Mouse (Mus musculus): ENCODE data around the gene Tent4a. TPM values are rescaled to one million over a fixed set of nuclear protein-coding genes. Genes with fewer than 3 reads are reported as not detected.
A peak's percentile ranks its signal among the peaks of the same experiment; 100 is the strongest.

Tent4a gene
- polyA plus RNA-seq, 1 experiment = 5.0 TPM

- Histone ChIP-seq H3K27me3 (replicated peaks) (no peaks in the 10 kb centered on the region), H3K9me3 (no peaks in the 10 kb centered on the region), H3K4me3 (replicated peaks) (peak overlapping the region; percentile 35), H3K4me1 (peaks cover 66% of the 10 kb centered on the region), H3K36me3 (replicated peaks; ENCODE audit: low read length) (peaks cover 4% of the 10 kb centered on the region)
- TF ChIP-seq GATA1 (IDR thresholded peaks at IDR 0.05; ENCODE audit: borderline replicate concordance, low read length) (no peak), FLI1 (IDR thresholded peaks at IDR 0.05; ENCODE audit: low read length) (no peak)
These were observed 1.6 kb upstream of the Tent4a start for GRCm38 (mm10) chr13:69536021-69536420.

- Histone ChIP-seq H3K36me3 (replicated peaks; ENCODE audit: low read length) (peaks cover 15% of the 10 kb centered on the region), H3K9me3 (no peaks in the 10 kb centered on the region), H3K4me1 (peaks cover 69% of the 10 kb centered on the region), H3K4me3 (replicated peaks) (peak overlapping the region; percentile 96), H3K27me3 (replicated peaks) (no peaks in the 10 kb centered on the region)
- TF ChIP-seq GATA1 (IDR thresholded peaks at IDR 0.05; ENCODE audit: borderline replicate concordance, low read length) = no peak
- TF ChIP-seq FLI1 (IDR thresholded peaks at IDR 0.05; ENCODE audit: low read length) = no peak
These were observed 486 bp upstream of the Tent4a start for GRCm38 (mm10) chr13:69534654-69535551.

GRCm38 (mm10) chr13:69533405-69534333 is 748 bp downstream of the Tent4a start, which contains the start of gene Nsun2:
Gene Nsun2 (plus strand): TSS chr13:69533746.
- TF ChIP-seq FLI1 (IDR thresholded peaks at IDR 0.05; ENCODE audit: low read length) (no peak), GATA1 (IDR thresholded peaks at IDR 0.05; ENCODE audit: borderline replicate concordance, low read length) (no peak)
- H3K27me3 ChIP-seq (replicated peaks) = no peaks in the 10 kb centered on the region
- H3K36me3 ChIP-seq (replicated peaks; ENCODE audit: low read length) = peaks cover 24% of the 10 kb centered on the region
- H3K4me3 ChIP-seq (replicated peaks) = peak within 1 kb of the TSS; percentile 96
- H3K4me1 ChIP-seq = peaks cover 66% of the 10 kb centered on the region
- no peaks in the 10 kb centered on the region for H3K9me3 ChIP-seq

GRCm38 (mm10) chr13:69532893-69533404 is 1.5 kb downstream of the Tent4a start:
- Histone ChIP-seq H3K4me1 (peaks cover 66% of the 10 kb centered on the region), H3K4me3 (replicated peaks) (peak overlapping the region; percentile 96), H3K36me3 (replicated peaks; ENCODE audit: low read length) (peaks cover 31% of the 10 kb centered on the region), H3K27me3 (replicated peaks) (no peaks in the 10 kb centered on the region), H3K9me3 (no peaks in the 10 kb centered on the region)
- no peak for TF ChIP-seq GATA1 (IDR thresholded peaks at IDR 0.05; ENCODE audit: borderline replicate concordance, low read length)
- no peak for TF ChIP-seq FLI1 (IDR thresholded peaks at IDR 0.05; ENCODE audit: low read length)

- Histone ChIP-seq H3K36me3 (replicated peaks; ENCODE audit: low read length) (peaks cover 31% of the 10 kb centered on the region), H3K4me3 (replicated peaks) (peak overlapping the region; percentile 96), H3K27me3 (replicated peaks) (no peaks in the 10 kb centered on the region), H3K9me3 (no peaks in the 10 kb centered on the region), H3K4me1 (peaks cover 67% of the 10 kb centered on the region)
- TF ChIP-seq FLI1 (IDR thresholded peaks at IDR 0.05; ENCODE audit: low read length) (no peak), GATA1 (IDR thresholded peaks at IDR 0.05; ENCODE audit: borderline replicate concordance, low read length) (no peak)
These were observed 2.1 kb downstream of the Tent4a start for GRCm38 (mm10) chr13:69532101-69532892.

GRCm38 (mm10) chr13:69531431-69531830 is 3.0 kb downstream of the Tent4a start:
- Histone ChIP-seq H3K4me1 (peaks cover 72% of the 10 kb centered on the region), H3K9me3 (no peaks in the 10 kb centered on the region), H3K27me3 (replicated peaks) (no peaks in the 10 kb centered on the region), H3K4me3 (replicated peaks) (peak overlapping the region; percentile 96), H3K36me3 (replicated peaks; ENCODE audit: low read length) (peaks cover 31% of the 10 kb centered on the region)
- no peak for TF ChIP-seq FLI1 (IDR thresholded peaks at IDR 0.05; ENCODE audit: low read length)
- TF ChIP-seq GATA1 (IDR thresholded peaks at IDR 0.05; ENCODE audit: borderline replicate concordance, low read length) = no peak

- Histone ChIP-seq H3K4me1 (peaks cover 73% of the 10 kb centered on the region), H3K4me3 (replicated peaks) (peak overlapping the region; percentile 96), H3K9me3 (no peaks in the 10 kb centered on the region), H3K36me3 (replicated peaks; ENCODE audit: low read length) (peaks cover 31% of the 10 kb centered on the region), H3K27me3 (replicated peaks) (no peaks in the 10 kb centered on the region)
- TF ChIP-seq FLI1 (IDR thresholded peaks at IDR 0.05; ENCODE audit: low read length) (no peak), GATA1 (IDR thresholded peaks at IDR 0.05; ENCODE audit: borderline replicate concordance, low read length) (no peak)
These were observed 3.5 kb downstream of the Tent4a start for GRCm38 (mm10) chr13:69530951-69531350.

GRCm38 (mm10) chr13:69530156-69530555 is 4.3 kb downstream of the Tent4a start:
- H3K4me1 ChIP-seq = peaks cover 73% of the 10 kb centered on the region
- peak overlapping the region; percentile 70 for H3K4me3 ChIP-seq (replicated peaks)
- H3K36me3 ChIP-seq (replicated peaks; ENCODE audit: low read length) = peaks cover 31% of the 10 kb centered on the region
- H3K27me3 ChIP-seq (replicated peaks) = no peaks in the 10 kb centered on the region
- H3K9me3 ChIP-seq = no peaks in the 10 kb centered on the region
- no peak for TF ChIP-seq GATA1 (IDR thresholded peaks at IDR 0.05; ENCODE audit: borderline replicate concordance, low read length)
- no peak for TF ChIP-seq FLI1 (IDR thresholded peaks at IDR 0.05; ENCODE audit: low read length)

GRCm38 (mm10) chr13:69528531-69528930 is 5.9 kb downstream of the Tent4a start:
- no peaks in the 10 kb centered on the region for H3K27me3 ChIP-seq (replicated peaks)
- no peaks in the 10 kb centered on the region for H3K9me3 ChIP-seq
- H3K4me1 ChIP-seq = peaks cover 85% of the 10 kb centered on the region
- H3K4me3 ChIP-seq (replicated peaks) = peak overlapping the region; percentile 64
- H3K36me3 ChIP-seq (replicated peaks; ENCODE audit: low read length) = peaks cover 31% of the 10 kb centered on the region
- no peak for TF ChIP-seq FLI1 (IDR thresholded peaks at IDR 0.05; ENCODE audit: low read length)
- no peak for TF ChIP-seq GATA1 (IDR thresholded peaks at IDR 0.05; ENCODE audit: borderline replicate concordance, low read length)
